Mouse (Mus musculus) forebrain, embryonic 16.5 days (tissue): ENCODE results near the gene Prg3. TPM values are rescaled to one million over a fixed set of nuclear protein-coding genes. Genes with fewer than 3 reads are reported as not detected.

Experiments used
- ATAC-seq: fragments of 200-750 bp; cut with Nextera tagmentation; 2 replicates; pipeline ENCODE4 v1.8.0; 2017; ENCODE audit warnings: mild to moderate bottlenecking, moderate library complexity
- H3K27ac ChIP-seq: fragments of 300-500 bp; sonication (generic); 2 replicates; pipeline ENCODE4 v1.5.1; 2014; ENCODE audit warnings: low read length, control low read depth
- H3K27me3 ChIP-seq: fragments of 300-500 bp; sonication (generic); replicated peaks from 2 replicates; pipeline ENCODE4 v1.6.1; 2014; ENCODE audit warnings: low read length; ENCODE audit not compliant: control insufficient read depth, insufficient read depth
- H3K36me3 ChIP-seq: fragments of 300-500 bp; sonication (generic); 2 replicates; pipeline ENCODE4 v1.6.1; 2014; ENCODE audit not compliant: control insufficient read depth, insufficient read depth
- H3K4me1 ChIP-seq: fragments of 300-500 bp; sonication (generic); replicated peaks from 2 replicates; pipeline ENCODE4 v1.6.1; 2014; ENCODE audit warnings: low read length; ENCODE audit not compliant: control insufficient read depth, insufficient read depth
- H3K4me2 ChIP-seq: fragments of 300-500 bp; sonication (generic); 2 replicates; pipeline ENCODE4 v1.6.1; 2014; ENCODE audit warnings: mild to moderate bottlenecking, low read length, control low read depth
- H3K4me3 ChIP-seq: fragments of 300-500 bp; sonication (generic); replicated peaks from 2 replicates; pipeline ENCODE4 v1.5.1; 2014; ENCODE audit warnings: mild to moderate bottlenecking, low read length, control low read depth
- H3K9ac ChIP-seq: fragments of 300-500 bp; sonication (generic); replicated peaks from 2 replicates; pipeline ENCODE4 v1.6.1; 2014; ENCODE audit warnings: low read depth, low read length, control low read depth
- H3K9me3 ChIP-seq: fragments of 300-500 bp; sonication (generic); 2 replicates; pipeline ENCODE4 v1.6.1; 2016; ENCODE audit warnings: low read length; ENCODE audit not compliant: control insufficient read depth
- WGBS: fragments of 180-500 bp; shearing (Covaris S2); extraction: QIAGEN DNeasy Blood & Tissue Kit; methylation state at CpG from one replicate; pipeline ENCODE4 v1.1.7; 2014; 5-methylcytosine and 5-hydroxymethylcytosine counted together
- polyA plus RNA-seq: library from polyadenylated mRNA; unstranded; fragments of >200 nt; fragmentation: Nextera tagmentation; extraction: Ambion mirVana; gene quantifications from 2 replicates; pipeline ENCODE4 v1.2.1, GENCODE M21; 2015

The Prg3 gene
- polyA plus RNA-seq, 1 experiment from 2014 or later = not detected

DNA sequence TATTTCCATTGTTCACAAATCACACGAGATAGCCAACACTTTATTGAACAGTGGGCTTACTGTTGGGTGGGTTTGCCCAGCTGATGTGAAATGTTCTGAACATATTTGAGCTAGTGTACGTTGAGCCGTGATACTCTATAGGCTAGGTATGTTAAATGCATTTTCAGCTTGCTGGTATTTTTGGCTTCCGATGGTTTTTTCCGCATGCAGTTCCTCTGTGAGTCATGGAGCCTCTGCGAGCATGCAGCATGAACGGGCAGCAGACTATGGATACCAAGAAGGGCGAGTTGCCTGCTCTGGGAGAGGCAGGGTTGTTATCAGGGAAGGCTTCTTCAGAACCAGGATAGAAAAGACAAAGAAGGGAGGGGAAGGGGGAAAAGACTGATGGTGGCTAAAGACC, 37.0 kb upstream of the Prg3 start:
- H3K4me1 ChIP-seq = peaks cover 3% of the 10 kb centered on the region; the same call in 1 of the 2 replicates
- H3K27me3 ChIP-seq = no peaks in the 10 kb centered on the region
- H3K4me2 ChIP-seq = no peak overlapping the region
- ATAC-seq = no peak
- 95% methylated on average over 8 of the region's 8 CpGs for WGBS
- H3K27ac ChIP-seq = no peak overlapping the region
- no peaks in the 10 kb centered on the region for H3K9me3 ChIP-seq
- no peak overlapping the region for H3K4me3 ChIP-seq
- no peaks in the 10 kb centered on the region for H3K36me3 ChIP-seq
- H3K9ac ChIP-seq = no peak overlapping the region

DNA sequence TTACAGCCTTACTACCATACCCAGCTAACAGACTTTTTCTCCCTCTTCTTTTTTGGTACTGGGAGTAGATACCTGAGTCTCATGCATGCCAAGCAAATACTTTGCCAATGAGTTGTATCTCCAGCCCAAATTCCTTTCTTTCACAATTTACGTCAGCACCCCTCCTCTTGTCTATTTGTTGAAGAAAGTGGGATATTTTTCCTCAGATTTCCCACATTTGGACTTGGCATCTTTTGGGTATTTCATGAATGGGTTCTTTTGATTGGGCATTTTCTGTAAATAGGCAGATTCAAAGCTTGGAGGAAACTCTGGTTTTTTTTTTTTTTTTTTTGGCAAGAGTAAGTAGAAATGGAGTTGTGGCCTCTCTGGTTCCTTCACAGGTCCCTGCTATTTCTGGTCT, 35.8 kb upstream of the Prg3 start:
- H3K4me3 ChIP-seq = no peak overlapping the region
- H3K36me3 ChIP-seq = no peaks in the 10 kb centered on the region
- no peak overlapping the region for H3K27ac ChIP-seq
- H3K9me3 ChIP-seq = no peaks in the 10 kb centered on the region
- no peaks in the 10 kb centered on the region for H3K27me3 ChIP-seq
- H3K9ac ChIP-seq = no peak overlapping the region
- peaks cover 3% of the 10 kb centered on the region; the same call in 1 of the 2 replicates for H3K4me1 ChIP-seq
- H3K4me2 ChIP-seq = no peak overlapping the region
- no peak for ATAC-seq
- WGBS = 84% methylated on average over 1 of the region's 1 CpGs

GRCm38 (mm10) chr2:84952693-84953092, 35.3 kb upstream of the Prg3 start:
- ATAC-seq = no peak
- Histone ChIP-seq H3K9me3 (no peaks in the 10 kb centered on the region), H3K9ac (no peak overlapping the region), H3K4me2 (no peak overlapping the region), H3K27ac (no peak overlapping the region), H3K27me3 (no peaks in the 10 kb centered on the region), H3K4me3 (no peak overlapping the region), H3K36me3 (no peaks in the 10 kb centered on the region), H3K4me1 (peaks cover 3% of the 10 kb centered on the region; the same call in 1 of the 2 replicates)
- 85% methylated on average over 4 of the region's 4 CpGs for WGBS

GRCm38 (mm10) chr2:84955435-84955834, 32.6 kb upstream of the Prg3 start:
- H3K4me2 ChIP-seq = no peak overlapping the region
- H3K9me3 ChIP-seq = no peaks in the 10 kb centered on the region
- 96% methylated on average over 9 of the region's 9 CpGs for WGBS
- no peak overlapping the region for H3K9ac ChIP-seq
- ATAC-seq = no peak
- H3K36me3 ChIP-seq = no peaks in the 10 kb centered on the region
- no peaks in the 10 kb centered on the region for H3K27me3 ChIP-seq
- no peak overlapping the region for H3K4me3 ChIP-seq
- H3K4me1 ChIP-seq = no peaks in the 10 kb centered on the region
- no peak overlapping the region for H3K27ac ChIP-seq

GRCm38 (mm10) chr2:84956274-84956673, 31.7 kb upstream of the Prg3 start:
- no peak for ATAC-seq
- WGBS = 57% methylated on average over 5 of the region's 5 CpGs
- H3K9ac ChIP-seq = no peak overlapping the region
- no peak overlapping the region for H3K27ac ChIP-seq
- H3K4me3 ChIP-seq = no peak overlapping the region
- H3K27me3 ChIP-seq = no peaks in the 10 kb centered on the region
- no peaks in the 10 kb centered on the region for H3K36me3 ChIP-seq
- no peaks in the 10 kb centered on the region for H3K4me1 ChIP-seq
- H3K4me2 ChIP-seq = no peak overlapping the region
- no peaks in the 10 kb centered on the region for H3K9me3 ChIP-seq

DNA sequence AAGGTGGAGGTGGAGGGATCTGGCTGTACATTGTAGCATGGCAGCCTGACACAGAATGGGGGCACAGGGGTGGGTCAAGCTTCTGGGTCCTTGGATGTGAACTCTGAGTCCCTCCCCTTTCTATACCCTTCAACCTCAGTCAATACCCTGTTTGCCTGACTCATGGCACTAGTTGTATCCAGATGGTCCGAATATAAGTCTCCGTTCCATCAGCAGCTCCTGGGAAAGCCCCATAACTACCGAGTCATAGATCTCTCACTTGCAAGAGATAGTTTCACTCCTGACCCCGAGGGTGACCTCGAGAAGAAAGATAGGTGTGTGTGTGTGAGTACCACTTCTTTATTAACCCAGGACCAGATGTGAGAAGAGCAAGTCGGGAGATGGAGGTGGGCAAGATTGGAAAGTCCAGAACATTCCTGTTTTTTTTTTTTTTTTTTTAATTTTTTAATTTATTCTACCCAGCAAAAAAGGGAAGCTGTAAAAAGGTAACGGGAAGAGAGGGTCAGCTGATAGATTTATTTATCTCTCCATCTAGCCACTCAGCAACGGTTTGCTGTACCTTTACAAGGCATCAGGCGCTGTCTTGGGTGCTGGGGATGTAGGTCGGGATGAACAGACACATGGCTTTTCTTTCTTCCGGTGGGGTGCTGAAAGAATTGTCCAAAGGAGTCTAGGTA, 29.3 kb upstream of the Prg3 start:
- Histone ChIP-seq H3K9me3 (no peaks in the 10 kb centered on the region), H3K4me1 (no peaks in the 10 kb centered on the region), H3K4me3 (no peak overlapping the region), H3K9ac (no peak overlapping the region), H3K4me2 (no peak overlapping the region), H3K27ac (no peak overlapping the region), H3K27me3 (no peaks in the 10 kb centered on the region), H3K36me3 (no peaks in the 10 kb centered on the region)
- ATAC-seq = no peak
- WGBS = 92% methylated on average over 11 of the region's 11 CpGs

- no peak overlapping the region for H3K4me2 ChIP-seq
- H3K9me3 ChIP-seq = no peaks in the 10 kb centered on the region
- H3K27me3 ChIP-seq = no peaks in the 10 kb centered on the region
- WGBS = 94% methylated on average over 2 of the region's 2 CpGs
- H3K9ac ChIP-seq = no peak overlapping the region
- no peaks in the 10 kb centered on the region for H3K36me3 ChIP-seq
- no peak for ATAC-seq
- no peak overlapping the region for H3K27ac ChIP-seq
- H3K4me1 ChIP-seq = no peaks in the 10 kb centered on the region
- no peak overlapping the region for H3K4me3 ChIP-seq
Observed at GRCm38 (mm10) chr2:84961300-84961699, 26.7 kb upstream of the Prg3 start.

DNA sequence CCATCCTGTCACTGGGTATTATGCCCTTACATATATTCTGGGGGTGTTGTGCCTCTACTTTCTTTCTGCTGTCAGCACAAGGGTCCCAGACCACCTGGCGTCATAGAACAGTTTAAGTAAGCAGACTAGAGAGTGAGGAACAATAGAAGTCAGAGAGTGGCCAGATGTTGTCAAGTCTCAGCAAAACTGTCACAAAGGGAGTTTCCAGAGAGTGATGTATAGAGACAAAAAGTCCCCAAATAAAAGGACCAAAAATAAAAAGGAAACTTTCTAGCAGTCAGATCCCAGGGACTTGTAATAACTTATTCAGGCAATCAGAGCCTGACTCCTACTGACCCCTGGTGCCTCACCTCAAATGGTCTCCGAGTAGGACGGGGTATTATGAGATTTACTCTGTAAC, 26.1 kb upstream of the Prg3 start:
- Histone ChIP-seq H3K4me2 (no peak overlapping the region), H3K9ac (no peak overlapping the region), H3K27me3 (no peaks in the 10 kb centered on the region), H3K36me3 (no peaks in the 10 kb centered on the region), H3K27ac (no peak overlapping the region), H3K9me3 (no peaks in the 10 kb centered on the region), H3K4me1 (no peaks in the 10 kb centered on the region), H3K4me3 (no peak overlapping the region)
- WGBS = 70% methylated on average over 3 of the region's 3 CpGs
- no peak for ATAC-seq

GRCm38 (mm10) chr2:84962906-84963507, 25.0 kb upstream of the Prg3 start:
- no peaks in the 10 kb centered on the region for H3K9me3 ChIP-seq
- WGBS = 32% methylated on average over 6 of the region's 6 CpGs
- H3K4me2 ChIP-seq = no peak overlapping the region
- no peaks in the 10 kb centered on the region for H3K4me1 ChIP-seq
- no peaks in the 10 kb centered on the region for H3K36me3 ChIP-seq
- H3K9ac ChIP-seq = no peak overlapping the region
- no peak overlapping the region for H3K4me3 ChIP-seq
- no peak overlapping the region for H3K27ac ChIP-seq
- ATAC-seq = no peak
- H3K27me3 ChIP-seq = no peaks in the 10 kb centered on the region
